Mouse (Mus musculus) midbrain, embryonic 14.5 days (tissue): ENCODE data around the gene Arpc5. TPM values are rescaled to one million over a fixed set of nuclear protein-coding genes. Genes with fewer than 3 reads are reported as not detected.

Experiments
- ATAC-seq: fragments of 200-750 bp; cut with Nextera tagmentation; 2 replicates; pipeline ENCODE4 v1.8.0; 2017; ENCODE audit warnings: moderate number of reproducible peaks, moderate library complexity; ENCODE audit not compliant: low FRiP score, low TSS enrichment
- DNase-seq: peaks from one replicate; pipeline ENCODE4 v3.0.0-alpha.2; 2015
- H3K27ac ChIP-seq: fragments of 300-500 bp; sonication (generic); replicated peaks from 2 replicates; pipeline ENCODE4 v1.5.1; 2014; ENCODE audit warnings: mild to moderate bottlenecking, low read depth, low read length, moderate library complexity
- H3K27me3 ChIP-seq: fragments of 300-500 bp; sonication (generic); 2 replicates; pipeline ENCODE4 v1.6.1; 2014; ENCODE audit warnings: low read length, control low read depth, mixed read lengths; ENCODE audit not compliant: control insufficient read depth, insufficient read depth
- H3K36me3 ChIP-seq: fragments of 300-500 bp; sonication (generic); 2 replicates; pipeline ENCODE4 v1.6.1; 2014; ENCODE audit warnings: low read length, control low read depth; ENCODE audit not compliant: control insufficient read depth, insufficient read depth
- H3K4me1 ChIP-seq: fragments of 300-500 bp; sonication (generic); 2 replicates; pipeline ENCODE4 v1.6.1; 2014; ENCODE audit warnings: mild to moderate bottlenecking, antibody characterized with exemption, low read length, control low read depth; ENCODE audit not compliant: control insufficient read depth, insufficient read depth
- H3K4me2 ChIP-seq: fragments of 300-500 bp; sonication (generic); 2 replicates; pipeline ENCODE4 v1.6.1; 2014; ENCODE audit warnings: mild to moderate bottlenecking, low read length, moderate library complexity
- H3K4me3 ChIP-seq: fragments of 300-500 bp; sonication (generic); replicated peaks from 2 replicates; pipeline ENCODE4 v1.5.1; 2014; ENCODE audit warnings: low read depth, low read length
- H3K9ac ChIP-seq: fragments of 300-500 bp; sonication (generic); replicated peaks from 2 replicates; pipeline ENCODE4 v1.6.1; 2014; ENCODE audit warnings: mild to moderate bottlenecking, low read length, moderate library complexity
- H3K9me3 ChIP-seq: fragments of 300-500 bp; sonication (generic); 2 replicates; pipeline ENCODE4 v1.6.1; 2016; ENCODE audit warnings: low read length, control low read depth, mixed read lengths; ENCODE audit not compliant: control insufficient read depth
- WGBS: fragments of 180-500 bp; shearing (Covaris S2); extraction: QIAGEN DNeasy Blood & Tissue Kit; methylation state at CpG from one replicate; pipeline ENCODE4 v1.1.7; 2014; 5-methylcytosine and 5-hydroxymethylcytosine counted together
- polyA plus RNA-seq: library from polyadenylated mRNA; unstranded; fragments of >200 nt; fragmentation: Nextera tagmentation; extraction: Ambion mirVana; gene quantifications from 2 replicates; pipeline ENCODE4 v1.2.1, GENCODE M21; 2014

Gene Arpc5
- polyA plus RNA-seq, 1 experiment from 2014 or later, result 418 TPM

- no peaks in the 10 kb centered on the region for H3K27me3 ChIP-seq
- ATAC-seq, result peak; percentile 57
- peak overlapping the region; percentile 0; the same call in 1 of the 2 replicates for H3K4me2 ChIP-seq
- H3K27ac ChIP-seq, result peak overlapping the region; percentile 47
- H3K36me3 ChIP-seq, result no peaks in the 10 kb centered on the region
- peaks cover 24% of the 10 kb centered on the region for H3K4me1 ChIP-seq
- peak; percentile 67 for DNase-seq
- H3K4me3 ChIP-seq, result no peak overlapping the region
- 19% methylated on average over 12 of the region's 12 CpGs for WGBS
- H3K9ac ChIP-seq, result no peak overlapping the region
- no peaks in the 10 kb centered on the region for H3K9me3 ChIP-seq
These were observed 50.9 kb downstream of the Arpc5 start for GRCm38 (mm10) chr1:152817027-152817769.

GRCm38 (mm10) chr1:152817794-152818193, 51.5 kb downstream of the Arpc5 start:
- no peak for ATAC-seq
- Histone ChIP-seq H3K4me2 (no peak overlapping the region), H3K4me3 (no peak overlapping the region), H3K4me1 (peaks cover 24% of the 10 kb centered on the region), H3K9ac (no peak overlapping the region), H3K36me3 (no peaks in the 10 kb centered on the region), H3K9me3 (peaks cover 3% of the 10 kb centered on the region; the same call in 1 of the 2 replicates), H3K27ac (peak overlapping the region; percentile 49), H3K27me3 (no peaks in the 10 kb centered on the region)
- 18% methylated on average over 10 of the region's 10 CpGs for WGBS
- DNase-seq, result peak; percentile 71

DNA sequence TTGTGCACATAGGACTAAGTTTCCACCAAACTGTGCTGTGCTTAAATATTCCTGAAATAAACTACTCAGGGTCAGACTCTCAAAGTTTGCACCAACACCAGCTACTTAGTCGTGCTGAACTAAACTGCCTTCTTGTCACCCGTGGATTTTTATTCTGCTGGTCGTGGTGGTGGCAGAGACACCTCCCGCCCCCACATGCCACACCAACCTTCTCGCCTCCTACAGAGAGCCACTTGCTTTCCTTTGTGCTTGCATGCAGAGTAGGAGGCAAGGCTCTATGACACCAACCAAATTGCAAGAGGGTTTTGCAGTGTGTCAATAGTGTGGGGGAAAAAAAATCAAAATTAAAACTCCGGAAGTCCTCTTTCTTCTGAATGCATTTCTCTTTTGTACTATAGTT, 53.2 kb downstream of the Arpc5 start:
- Histone ChIP-seq H3K27me3 (no peaks in the 10 kb centered on the region), H3K9ac (no peak overlapping the region), H3K4me2 (no peak overlapping the region), H3K27ac (no peak overlapping the region), H3K4me3 (no peak overlapping the region), H3K36me3 (no peaks in the 10 kb centered on the region), H3K9me3 (peaks cover 5% of the 10 kb centered on the region; the same call in 1 of the 2 replicates), H3K4me1 (peaks cover 24% of the 10 kb centered on the region)
- WGBS, result 83% methylated on average over 6 of the region's 6 CpGs
- DNase-seq (no peak), ATAC-seq (no peak)

DNA sequence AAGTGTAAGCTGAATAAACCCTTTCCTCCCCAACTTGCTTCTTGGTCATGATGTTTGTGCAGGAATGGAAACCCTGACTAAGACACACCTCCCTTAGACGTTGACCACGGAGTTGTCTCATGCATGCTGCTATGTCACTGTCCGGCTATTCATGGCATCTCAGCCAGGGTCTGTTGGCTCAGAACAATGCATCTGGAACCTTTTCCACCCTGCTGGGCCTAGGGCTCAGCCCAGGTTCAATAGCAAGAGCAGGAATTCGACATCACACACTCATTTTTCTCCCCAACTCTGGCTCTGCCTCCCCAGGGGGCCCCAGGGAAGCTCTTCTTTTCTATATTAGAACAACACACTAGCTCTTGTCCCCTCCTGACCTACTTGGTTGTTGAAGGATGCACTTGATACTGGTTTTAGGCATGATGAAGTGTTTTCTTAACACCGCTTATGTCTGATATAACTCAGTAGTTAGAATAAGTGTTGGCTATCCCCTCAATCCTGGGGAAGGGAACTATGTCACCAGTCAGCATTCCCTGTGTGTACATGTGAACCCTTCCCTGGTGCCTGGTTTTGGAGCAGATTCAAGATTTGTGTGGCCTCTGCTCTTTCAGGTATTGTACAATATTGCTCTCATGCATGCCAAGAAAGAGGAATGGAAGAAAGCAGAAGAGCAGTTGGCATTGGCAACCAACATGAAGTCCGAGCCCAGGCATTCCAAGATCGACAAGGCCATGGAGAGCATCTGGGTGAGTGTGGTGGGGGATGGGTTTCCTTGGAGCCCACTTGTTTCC, 54.8 kb downstream of the Arpc5 start:
- peaks cover 21% of the 10 kb centered on the region for H3K4me1 ChIP-seq
- ATAC-seq (no peak), DNase-seq (no peak)
- H3K4me2 ChIP-seq, result no peak overlapping the region
- WGBS, result 69% methylated on average over 7 of the region's 7 CpGs
- no peak overlapping the region for H3K9ac ChIP-seq
- H3K27me3 ChIP-seq, result no peaks in the 10 kb centered on the region
- H3K36me3 ChIP-seq, result no peaks in the 10 kb centered on the region
- H3K9me3 ChIP-seq, result peaks cover 5% of the 10 kb centered on the region; the same call in 1 of the 2 replicates
- H3K4me3 ChIP-seq, result no peak overlapping the region
- no peak overlapping the region for H3K27ac ChIP-seq

DNA sequence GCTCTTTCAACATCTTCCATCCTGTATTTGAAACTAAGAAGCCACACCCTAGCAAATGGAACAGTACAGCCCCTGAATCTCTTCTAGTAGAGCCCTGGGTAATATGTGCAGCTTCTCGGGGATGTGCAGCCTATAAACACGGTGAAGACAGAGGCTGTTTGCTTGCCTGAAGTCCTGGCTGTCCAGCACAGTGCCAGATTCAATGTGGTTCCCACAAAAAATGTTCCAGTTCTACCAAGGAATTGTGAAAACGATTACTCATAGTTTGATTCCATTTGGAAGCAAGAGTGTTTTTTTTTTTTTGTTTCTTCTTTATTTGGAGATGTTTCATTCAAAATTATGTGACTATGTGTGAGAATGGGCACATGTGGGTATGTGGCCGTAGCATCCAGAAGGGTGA, 55.4 kb downstream of the Arpc5 start:
- no peak overlapping the region for H3K4me3 ChIP-seq
- H3K9ac ChIP-seq, result no peak overlapping the region
- H3K36me3 ChIP-seq, result no peaks in the 10 kb centered on the region
- peaks cover 5% of the 10 kb centered on the region; the same call in 1 of the 2 replicates for H3K9me3 ChIP-seq
- no peak overlapping the region for H3K27ac ChIP-seq
- H3K27me3 ChIP-seq, result no peaks in the 10 kb centered on the region
- WGBS, result 94% methylated on average over 4 of the region's 4 CpGs
- no peak overlapping the region for H3K4me2 ChIP-seq
- no peak for DNase-seq
- H3K4me1 ChIP-seq, result peaks cover 15% of the 10 kb centered on the region
- no peak for ATAC-seq

- 78% methylated on average over 9 of the region's 9 CpGs for WGBS
- Histone ChIP-seq H3K4me2 (no peak overlapping the region), H3K4me1 (no peaks in the 10 kb centered on the region), H3K4me3 (no peak overlapping the region), H3K27me3 (no peaks in the 10 kb centered on the region), H3K9me3 (peaks cover 5% of the 10 kb centered on the region; the same call in 1 of the 2 replicates), H3K27ac (no peak overlapping the region), H3K36me3 (no peaks in the 10 kb centered on the region), H3K9ac (no peak overlapping the region)
- no peak for DNase-seq
- ATAC-seq, result no peak
These were observed 57.9 kb downstream of the Arpc5 start for GRCm38 (mm10) chr1:152824206-152824605.

Other genes starting within 250 kb of the Arpc5 start
- not detected in 2 replicates for gene Apobec4, start 16.0 kb upstream of the Arpc5 start, polyA plus RNA-seq
- 9.5 and 16.6 TPM in 2 replicates for gene Rgl1, start 191 bp upstream of the Arpc5 start, polyA plus RNA-seq
- 0.69 and 3.4 TPM in 2 replicates for gene Ncf2, start 33.7 kb downstream of the Arpc5 start, polyA plus RNA-seq
- gene Smg7, start 136.1 kb downstream of the Arpc5 start, polyA plus RNA-seq, result 41.7 and 47.3 TPM in 2 replicates
- 83.2 and 93.7 TPM in 2 replicates for gene Nmnat2, start 188.5 kb downstream of the Arpc5 start, polyA plus RNA-seq